Mouse (Mus musculus) spleen, adult 12 weeks (tissue): ENCODE measurements around the gene Tbce.
"Not testable (repeated sequence)": the region's sequence is repeated elsewhere in the genome, so short reads cannot be mapped to it uniquely, and the experiment has no call there.

Experiments used
- DNase-seq: peaks from one replicate; pipeline ENCODE4 v3.0.0; 2022; ENCODE audit warnings: low spot score

Gene Tbce

DNA sequence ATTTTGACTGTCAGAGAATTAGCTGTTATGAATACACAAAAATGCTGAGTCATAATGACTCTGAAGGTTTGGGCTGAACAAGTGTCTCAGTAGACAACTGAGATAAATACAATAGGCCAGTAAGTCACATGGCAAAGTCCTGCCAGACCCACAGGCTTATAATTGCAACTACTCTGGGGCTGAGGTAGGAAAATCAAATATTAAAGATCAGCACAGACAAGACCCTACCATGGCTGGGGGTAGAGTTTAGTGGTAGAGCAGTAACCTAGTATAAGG lies 5.4 kb downstream of the Tbce start:
- DNase-seq: peak; percentile 16

GRCm38 (mm10) chr13:14033309-14034072 lies 5.9 kb downstream of the Tbce start:
- no peak for DNase-seq

DNA sequence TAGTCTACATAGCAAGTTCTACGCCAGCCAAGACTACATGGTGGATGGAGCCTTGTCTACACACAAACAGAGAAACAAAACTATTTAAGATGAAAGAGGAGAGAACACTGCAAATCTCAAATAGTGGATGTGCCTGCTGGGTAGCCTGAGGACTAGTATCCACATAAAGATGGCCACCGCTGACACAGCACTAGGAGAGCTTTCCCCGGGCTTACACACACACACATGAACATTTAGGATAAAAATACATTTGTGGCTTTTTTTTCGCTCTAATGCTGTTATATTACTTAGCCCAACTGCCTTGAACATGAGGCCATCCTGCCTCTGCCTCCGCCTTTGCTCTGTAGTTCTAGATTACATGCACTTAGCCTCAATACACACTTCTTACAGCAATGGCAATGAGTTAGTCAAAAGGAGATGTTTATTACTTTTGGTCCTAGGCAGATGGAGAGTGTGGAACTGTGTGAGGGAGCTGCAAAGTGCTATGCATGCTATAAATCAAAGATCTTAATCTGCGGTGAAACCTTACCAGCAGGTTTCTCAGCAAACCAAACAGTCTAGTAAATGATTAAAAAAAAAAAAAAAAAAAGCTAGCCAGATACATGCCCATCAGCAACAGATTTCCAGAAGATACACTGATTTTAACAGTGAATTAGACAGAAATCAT lies 13.2 kb downstream of the Tbce start:
- DNase-seq: no peak

GRCm38 (mm10) chr13:14025554-14025953 lies 13.9 kb downstream of the Tbce start:
- DNase-seq: no peak

- DNase-seq: not testable (repeated sequence)
Measured at GRCm38 (mm10) chr13:14021417-14021816, 18.0 kb downstream of the Tbce start.

GRCm38 (mm10) chr13:14018852-14019251 lies 20.6 kb downstream of the Tbce start:
- no peak for DNase-seq

- DNase-seq: no peak
Measured at GRCm38 (mm10) chr13:14018283-14018682, 21.2 kb downstream of the Tbce start.

GRCm38 (mm10) chr13:14015609-14016008 lies 23.8 kb downstream of the Tbce start:
- DNase-seq: no peak

- DNase-seq: no peak
Measured at GRCm38 (mm10) chr13:14014540-14014939, 24.9 kb downstream of the Tbce start.

DNA sequence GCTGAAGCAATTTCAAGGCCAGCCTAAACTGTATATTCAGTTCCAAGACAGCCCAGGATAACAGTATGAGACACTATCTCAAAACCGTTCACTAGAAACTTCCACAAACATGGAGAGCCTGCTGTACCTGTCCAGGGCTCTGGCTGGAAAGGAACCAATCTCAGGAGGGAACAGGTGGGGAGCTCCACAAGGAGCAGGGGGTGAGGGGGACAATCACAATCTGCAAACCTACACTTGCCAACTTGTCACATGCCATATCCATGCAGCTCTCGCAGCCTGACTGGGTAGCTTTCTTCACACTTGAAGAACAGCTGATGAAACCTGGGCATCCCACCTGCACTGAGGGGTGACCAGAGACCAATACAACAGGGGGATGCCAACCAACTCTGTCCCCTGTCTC lies 25.4 kb downstream of the Tbce start:
- DNase-seq: no peak

- no peak for DNase-seq
Measured at GRCm38 (mm10) chr13:14011454-14011995, 27.9 kb downstream of the Tbce start.

- no peak for DNase-seq
Measured at GRCm38 (mm10) chr13:14006056-14006455, 33.4 kb downstream of the Tbce start.

DNA sequence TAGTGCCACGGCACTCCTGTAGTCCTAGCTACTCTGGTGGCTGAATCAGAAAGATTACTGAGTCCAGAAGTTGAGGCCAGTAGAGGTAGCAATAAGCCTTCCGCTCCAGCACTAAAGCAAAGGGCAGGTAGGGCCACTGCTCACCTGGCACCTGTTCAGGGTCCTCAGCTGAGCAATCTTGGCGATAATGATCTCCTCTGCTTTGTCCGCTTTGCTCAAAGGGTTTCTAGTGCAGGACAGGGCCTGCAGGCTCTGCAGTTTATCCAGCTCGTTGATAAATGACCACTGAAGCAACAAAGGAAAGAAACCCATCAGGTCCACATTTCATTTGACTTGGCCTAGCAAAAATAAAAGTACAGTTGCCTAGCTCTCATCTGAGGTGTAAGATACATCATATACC lies 34.4 kb downstream of the Tbce start:
- no peak for DNase-seq

DNA sequence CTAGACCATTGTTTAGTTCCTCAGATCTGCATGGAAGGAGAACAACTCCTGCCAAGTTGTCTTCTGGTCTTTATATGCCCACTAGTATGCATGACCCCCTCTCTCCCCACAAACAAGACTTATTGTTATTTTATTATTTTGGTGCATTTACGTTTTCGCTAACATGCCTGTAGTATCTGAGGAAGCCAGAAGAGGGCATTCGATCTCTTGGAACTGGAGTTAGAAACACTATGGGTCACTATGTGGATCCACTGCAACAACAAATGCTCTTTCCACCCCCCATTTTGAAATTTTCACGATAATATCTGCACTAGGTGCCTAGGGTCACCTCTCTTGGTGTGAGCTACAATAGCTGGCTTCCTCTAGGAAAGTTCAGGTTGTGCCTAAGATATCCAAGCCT lies 35.4 kb downstream of the Tbce start:
- no peak for DNase-seq

GRCm38 (mm10) chr13:14002706-14003105 lies 36.7 kb downstream of the Tbce start:
- no peak for DNase-seq

- no peak for DNase-seq
Measured at GRCm38 (mm10) chr13:13997476-13997875, 42.0 kb downstream of the Tbce start.

DNA sequence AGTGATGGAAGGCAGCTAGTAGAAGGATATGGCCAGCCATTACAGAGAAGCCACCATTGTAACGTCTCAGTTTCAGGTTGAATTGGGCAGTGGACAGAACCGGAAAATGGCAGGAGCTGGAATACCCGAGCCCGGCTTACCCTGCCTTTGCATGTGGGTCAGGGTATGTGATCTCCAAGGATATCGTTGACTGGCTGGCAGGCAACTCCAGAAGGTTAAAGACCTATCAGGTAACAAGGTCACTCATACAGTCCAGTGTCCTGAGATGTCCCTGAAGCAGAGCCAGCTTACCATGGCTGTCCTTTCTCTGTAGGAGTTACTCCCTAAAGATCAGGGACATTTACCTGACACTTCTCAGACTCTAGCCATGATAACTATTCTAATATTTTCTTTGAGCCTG lies 44.4 kb downstream of the Tbce start:
- DNase-seq: no peak

- DNase-seq: no peak
Measured at GRCm38 (mm10) chr13:13993041-13993440, 46.4 kb downstream of the Tbce start.

- no peak for DNase-seq
Measured at GRCm38 (mm10) chr13:13990391-13990790, 49.0 kb downstream of the Tbce start.

DNA sequence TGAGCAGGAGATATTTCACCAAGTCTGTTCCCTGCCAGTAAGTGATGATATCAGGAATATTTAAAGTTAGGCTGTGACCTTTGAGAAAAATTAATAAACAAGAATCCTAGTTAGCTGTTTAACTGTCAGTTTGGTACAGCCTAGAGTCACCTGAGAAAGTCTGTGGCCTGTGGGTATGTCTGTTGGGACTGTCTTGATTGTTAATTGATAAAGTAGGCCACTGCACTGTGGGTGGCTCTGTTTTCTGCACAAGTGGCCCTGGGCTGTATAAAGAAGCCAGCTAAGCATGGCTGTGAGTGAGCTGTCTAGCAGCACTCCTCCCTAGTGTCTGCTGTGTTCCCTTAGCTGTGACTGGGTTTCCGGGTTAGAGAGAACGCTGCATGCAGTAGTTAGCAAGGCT lies 50.3 kb downstream of the Tbce start:
- DNase-seq: no peak

GRCm38 (mm10) chr13:13983523-13983922 lies 55.9 kb downstream of the Tbce start:
- DNase-seq: no peak

DNA sequence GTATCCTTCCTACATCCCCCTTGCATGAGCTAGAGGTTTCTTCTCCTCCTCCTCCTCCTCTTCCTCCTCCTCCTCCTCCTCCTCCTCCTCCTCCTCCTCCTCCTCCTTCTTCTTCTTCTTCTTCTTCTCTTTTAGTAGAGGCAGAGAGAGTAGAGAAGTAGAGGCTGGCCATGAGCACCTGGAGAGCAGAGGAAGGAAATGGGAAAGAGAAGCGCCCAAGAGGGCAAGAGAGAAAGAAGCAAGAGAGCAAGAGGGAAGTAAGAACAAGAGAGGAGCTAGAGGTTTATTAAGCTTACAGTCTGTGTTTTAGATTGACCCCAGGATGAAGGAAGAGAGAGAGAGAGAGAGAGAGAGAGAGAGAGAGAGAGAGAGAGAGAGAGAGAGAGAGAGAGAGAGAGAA lies 57.6 kb downstream of the Tbce start:
- not testable (repeated sequence) for DNase-seq

GRCm38 (mm10) chr13:13969796-13970195 lies 69.6 kb downstream of the Tbce start:
- DNase-seq: no peak

DNA sequence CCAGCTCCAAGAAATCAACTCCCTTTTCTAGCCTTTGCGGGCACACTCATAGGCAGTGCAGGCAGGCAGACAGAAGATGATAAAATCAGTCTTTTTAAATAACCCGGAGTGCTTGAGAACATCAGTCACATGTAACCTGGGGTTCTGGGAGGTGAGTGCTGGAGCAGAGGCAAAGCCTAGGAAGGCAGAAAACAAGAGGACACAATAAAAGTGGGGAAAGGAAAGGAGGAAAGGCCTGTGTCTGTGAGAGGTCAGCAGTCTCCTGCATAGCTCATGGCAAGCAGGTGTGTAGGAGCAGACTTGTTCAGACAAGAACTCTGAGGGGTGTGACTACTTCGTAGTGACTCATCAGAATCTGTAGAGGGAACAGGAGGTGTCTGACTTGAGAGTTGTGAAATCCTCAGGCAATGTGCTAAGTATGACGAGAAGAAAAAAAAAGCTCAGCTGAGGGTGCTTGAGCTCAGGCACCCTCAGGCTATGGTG lies 70.8 kb downstream of the Tbce start:
- DNase-seq: peak; percentile 8
